Mouse (Mus musculus) intestine, embryonic 16.5 days (tissue): Measurements from ENCODE around the gene Tep1. TPM values are rescaled to one million over a fixed set of nuclear protein-coding genes. Genes with fewer than 3 reads are reported as not detected.
"Not testable (repeated sequence)": the region's sequence is repeated elsewhere in the genome, so short reads cannot be mapped to it uniquely, and the experiment has no call there.

Source experiments
- ATAC-seq: fragments of 200-750 bp; cut with Nextera tagmentation; 2 replicates; pipeline ENCODE4 v1.8.0; 2017; ENCODE audit warnings: moderate TSS enrichment, moderate library complexity
- H3K27ac ChIP-seq: fragments of 300-500 bp; sonication (generic); 2 replicates; pipeline ENCODE4 v1.5.1; 2014; ENCODE audit warnings: mild to moderate bottlenecking, low read length
- H3K27me3 ChIP-seq: fragments of 300-500 bp; sonication (generic); replicated peaks from 2 replicates; pipeline ENCODE4 v1.6.1; 2014; ENCODE audit warnings: low read length, control low read depth, mixed read lengths; ENCODE audit not compliant: control insufficient read depth, insufficient read depth
- H3K36me3 ChIP-seq: fragments of 300-500 bp; sonication (generic); 2 replicates; pipeline ENCODE4 v1.6.1; 2014; ENCODE audit warnings: low read length, control low read depth; ENCODE audit not compliant: control insufficient read depth, insufficient read depth
- H3K4me1 ChIP-seq: fragments of 300-500 bp; sonication (generic); 2 replicates; pipeline ENCODE4 v1.6.1; 2014; ENCODE audit warnings: low read length, control low read depth, mixed read lengths; ENCODE audit not compliant: control insufficient read depth, insufficient read depth
- H3K4me2 ChIP-seq: fragments of 300-500 bp; sonication (generic); 2 replicates; pipeline ENCODE4 v1.6.1; 2014; ENCODE audit warnings: low read depth, low read length, control low read depth
- H3K4me3 ChIP-seq: fragments of 300-500 bp; sonication (generic); 2 replicates; pipeline ENCODE4 v1.5.1; 2014; ENCODE audit warnings: mild to moderate bottlenecking, low read length
- H3K9ac ChIP-seq: fragments of 300-500 bp; sonication (generic); 2 replicates; pipeline ENCODE4 v1.6.1; 2014; ENCODE audit warnings: low read depth, low read length
- H3K9me3 ChIP-seq: fragments of 300-500 bp; sonication (generic); 2 replicates; pipeline ENCODE4 v1.6.1; 2016; ENCODE audit warnings: low read length, control low read depth; ENCODE audit not compliant: control insufficient read depth
- WGBS: fragments of 180-500 bp; shearing (Covaris S2); extraction: QIAGEN DNeasy Blood & Tissue Kit; methylation state at CpG from one replicate; pipeline ENCODE4 v1.1.7; 2014; 5-methylcytosine and 5-hydroxymethylcytosine counted together
- polyA plus RNA-seq: library from polyadenylated mRNA; unstranded; fragments of >200 nt; fragmentation: Nextera tagmentation; extraction: Ambion mirVana; gene quantifications from 2 replicates; pipeline ENCODE4 v1.2.1, GENCODE M21; 2015

The Tep1 gene
- 12.6 and 16.0 TPM in 2 replicates for polyA plus RNA-seq

GRCm38 (mm10) chr14:50869889-50870804, at the start of gene Tep1:
Gene Tep1 (minus strand): TSS chr14:50870560.
- peak within 1 kb of the TSS; percentile 88 for H3K27ac ChIP-seq
- H3K27me3 ChIP-seq: no peaks in the 10 kb centered on the region
- peak within 1 kb of the TSS; percentile 50 for H3K4me2 ChIP-seq
- no peaks in the 10 kb centered on the region for H3K9me3 ChIP-seq
- peak; percentile 92 for ATAC-seq
- 0 out of 2 replicates have a peak, but pooled peaks cover 5% of the 10 kb centered on the region for H3K36me3 ChIP-seq
- WGBS: 6% methylated on average over 32 of the region's 32 CpGs
- peak within 1 kb of the TSS; percentile 78 for H3K9ac ChIP-seq
- H3K4me3 ChIP-seq: peak within 1 kb of the TSS; percentile 57
- H3K4me1 ChIP-seq: no peaks in the 10 kb centered on the region

- Histone ChIP-seq H3K27ac (no peak overlapping the region), H3K4me3 (no peak overlapping the region), H3K9ac (no peak overlapping the region), H3K9me3 (no peaks in the 10 kb centered on the region), H3K36me3 (peaks cover 6% of the 10 kb centered on the region; the same call in 1 of the 2 replicates), H3K27me3 (no peaks in the 10 kb centered on the region), H3K4me1 (no peaks in the 10 kb centered on the region), H3K4me2 (no peak overlapping the region)
- WGBS: 58% methylated on average over 3 of the region's 3 CpGs
- no peak for ATAC-seq
Measured at GRCm38 (mm10) chr14:50911356-50911755, 41.0 kb upstream of the Tep1 start.

- 78% methylated on average over 4 of the region's 4 CpGs for WGBS
Measured at GRCm38 (mm10) chr14:50908126-50908525, 37.8 kb upstream of the Tep1 start.

DNA sequence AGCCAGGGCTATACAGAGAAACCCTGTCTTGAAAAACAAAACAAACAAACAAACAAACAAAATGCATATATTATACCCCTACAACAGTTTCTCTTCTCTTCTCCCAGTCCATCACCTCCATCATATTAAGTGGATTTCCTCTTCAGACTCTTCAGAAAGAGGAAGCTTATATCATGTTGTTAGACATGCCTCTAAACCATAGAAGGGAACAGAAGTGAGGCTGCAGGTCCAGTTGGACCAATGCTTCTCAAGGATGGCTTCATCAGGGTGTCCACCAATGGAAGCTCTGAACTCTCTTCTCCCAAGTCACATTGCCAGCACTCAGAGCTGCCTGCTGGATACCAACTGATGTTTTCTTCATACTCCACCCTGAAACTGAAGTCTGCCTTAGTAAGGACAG, 35.0 kb upstream of the Tep1 start:
- H3K4me3 ChIP-seq, H3K4me1 ChIP-seq, H3K9ac ChIP-seq, H3K36me3 ChIP-seq, H3K9me3 ChIP-seq, H3K27ac ChIP-seq, H3K27me3 ChIP-seq, H3K4me2 ChIP-seq, ATAC-seq: not testable (repeated sequence)

More at GRCm38 (mm10) chr14:50908126-50908525, 37.8 kb upstream of the Tep1 start:
- ATAC-seq: no peak
- Histone ChIP-seq H3K4me3 (no peak overlapping the region), H3K36me3 (no peaks in the 10 kb centered on the region; the same call in 1 of the 2 replicates), H3K4me2 (no peak overlapping the region), H3K9ac (no peak overlapping the region), H3K4me1 (no peaks in the 10 kb centered on the region), H3K27me3 (no peaks in the 10 kb centered on the region), H3K27ac (no peak overlapping the region), H3K9me3 (no peaks in the 10 kb centered on the region)

DNA sequence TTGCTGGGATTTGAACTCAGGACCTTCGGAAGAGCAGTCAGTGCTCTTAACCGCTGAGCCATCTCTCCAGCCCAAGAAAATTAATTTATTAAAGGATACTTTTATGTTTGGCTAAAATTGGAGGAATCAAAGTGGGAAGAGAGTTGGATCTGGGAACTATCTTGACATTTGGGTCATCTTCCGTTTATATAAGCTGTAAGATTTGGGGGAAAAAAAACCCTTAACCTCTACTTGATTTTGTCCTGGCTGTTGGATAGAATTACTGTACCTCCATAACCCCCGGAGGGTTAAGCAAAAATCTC, 34.4 kb upstream of the Tep1 start:
- no peaks in the 10 kb centered on the region for H3K4me1 ChIP-seq
- 83% methylated on average over 4 of the region's 4 CpGs for WGBS
- H3K9ac ChIP-seq: no peak overlapping the region
- H3K4me3 ChIP-seq: no peak overlapping the region
- no peaks in the 10 kb centered on the region for H3K9me3 ChIP-seq
- no peaks in the 10 kb centered on the region for H3K36me3 ChIP-seq
- H3K27ac ChIP-seq: no peak overlapping the region
- no peak overlapping the region for H3K4me2 ChIP-seq
- ATAC-seq: no peak
- H3K27me3 ChIP-seq: no peaks in the 10 kb centered on the region

- Histone ChIP-seq H3K4me3 (peak overlapping the region; percentile 42), H3K27me3 (no peaks in the 10 kb centered on the region), H3K4me2 (peak overlapping the region; percentile 74), H3K9ac (peak overlapping the region; percentile 66), H3K27ac (no peak overlapping the region), H3K4me1 (no peaks in the 10 kb centered on the region), H3K36me3 (no peaks in the 10 kb centered on the region), H3K9me3 (no peaks in the 10 kb centered on the region)
- 5% methylated on average over 26 of the region's 26 CpGs for WGBS
- peak; percentile 93 for ATAC-seq
Measured at GRCm38 (mm10) chr14:50903973-50904827, 33.8 kb upstream of the Tep1 start.

DNA sequence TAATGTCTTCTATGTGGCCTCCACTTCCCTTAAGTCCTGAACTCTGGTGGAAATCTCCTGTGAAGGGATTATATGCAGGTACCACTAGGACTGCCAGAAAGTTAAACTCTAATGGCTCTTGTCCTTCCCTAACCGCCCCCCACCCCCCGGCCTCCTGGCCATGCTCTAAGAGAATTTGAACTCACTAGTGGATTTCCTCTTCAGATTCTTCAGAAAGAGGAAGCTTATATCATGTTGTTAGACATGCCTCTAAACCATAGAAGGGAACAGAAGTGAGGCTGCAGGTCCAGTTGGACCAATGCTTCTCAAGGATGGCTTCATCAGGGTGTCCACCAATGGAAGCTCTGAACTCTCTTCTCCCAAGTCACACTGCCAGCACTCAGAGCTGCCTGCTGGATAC, 27.6 kb upstream of the Tep1 start:
- 86% methylated on average over 2 of the region's 2 CpGs for WGBS
- H3K27me3 ChIP-seq: not testable (repeated sequence)

DNA sequence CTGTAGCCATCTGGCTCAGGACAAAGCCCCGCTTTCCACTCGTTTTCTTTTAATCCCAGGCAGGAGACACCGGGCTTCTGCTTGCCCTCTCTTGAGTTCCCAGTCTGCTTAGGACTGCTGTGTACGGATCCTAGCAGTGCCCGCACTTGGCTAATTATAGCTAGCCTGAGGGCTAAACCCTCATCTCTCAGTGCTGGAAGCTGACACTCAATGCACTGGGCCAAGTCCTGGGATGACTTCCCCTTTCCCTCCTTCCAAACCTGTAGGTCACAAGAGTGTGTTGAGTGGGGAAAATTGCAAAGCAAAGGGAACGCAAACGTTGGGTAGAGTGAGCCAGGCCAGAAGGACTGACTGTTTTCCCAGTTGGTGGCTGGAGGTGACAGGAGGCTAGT, 27.0 kb upstream of the Tep1 start, which contains the start of gene Klhl33:
Gene Klhl33, minus strand, starts transcription at position 134 of the 392 bp plus-strand sequence.
- Histone ChIP-seq H3K4me3 (peak within 1 kb of the TSS; percentile 46), H3K36me3 (no peaks in the 10 kb centered on the region), H3K4me2 (peak within 1 kb of the TSS; percentile 90), H3K9me3 (no peaks in the 10 kb centered on the region), H3K9ac (peak within 1 kb of the TSS; percentile 62), H3K27me3 (no peaks in the 10 kb centered on the region), H3K27ac (no peak within 1 kb of the TSS), H3K4me1 (peaks cover 11% of the 10 kb centered on the region)
- WGBS: 61% methylated on average over 7 of the region's 7 CpGs
- ATAC-seq: no peak

More for the DNA sequence above, 27.6 kb upstream of the Tep1 start:
- H3K4me1 ChIP-seq, H3K4me3 ChIP-seq, H3K36me3 ChIP-seq, H3K9me3 ChIP-seq, H3K27ac ChIP-seq, ATAC-seq, H3K4me2 ChIP-seq, H3K9ac ChIP-seq: not testable (repeated sequence)

DNA sequence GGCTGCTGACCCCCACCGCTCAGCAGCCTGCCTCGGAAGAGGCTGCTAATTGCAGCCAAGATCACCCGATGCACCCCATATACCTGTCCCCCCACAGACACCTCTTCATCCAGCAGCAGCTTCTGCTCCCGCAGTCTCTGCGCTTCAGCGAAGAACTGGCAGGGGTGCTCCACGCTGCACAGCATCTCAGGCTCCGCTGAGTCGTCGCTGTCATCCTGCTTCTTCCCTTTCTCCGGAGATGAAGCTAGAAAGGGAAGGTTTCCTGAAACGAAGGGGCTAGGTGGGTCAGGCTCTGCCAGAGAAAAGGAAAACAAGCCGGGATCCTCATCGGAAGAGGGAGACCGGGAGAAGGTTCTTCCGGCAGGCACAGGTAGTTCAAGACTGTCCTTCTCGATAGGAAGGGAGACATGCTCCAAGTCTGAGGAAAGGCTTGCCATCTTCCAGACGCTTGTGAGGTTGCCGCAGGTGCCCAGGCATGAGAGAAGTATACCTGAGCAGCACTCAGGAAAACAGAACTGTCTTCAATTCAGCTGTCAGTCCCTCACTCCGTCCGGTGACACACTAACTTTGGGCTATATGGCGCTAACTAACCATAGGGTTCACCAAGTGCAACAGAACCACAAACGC, 26.5 kb upstream of the Tep1 start:
- Histone ChIP-seq H3K36me3 (no peaks in the 10 kb centered on the region), H3K9ac (peak overlapping the region; percentile 62), H3K4me2 (peak overlapping the region; percentile 90), H3K4me1 (peaks cover 11% of the 10 kb centered on the region), H3K9me3 (no peaks in the 10 kb centered on the region), H3K4me3 (peak overlapping the region; percentile 46), H3K27ac (no peak overlapping the region), H3K27me3 (no peaks in the 10 kb centered on the region)
- 19% methylated on average over 23 of the region's 23 CpGs for WGBS
- peak; percentile 56 for ATAC-seq
